Mouse (Mus musculus) olfactory bulb, adult 2 months (tissue): Measurements from ENCODE around the gene Bcas3.

ENCODE experiments used
- CTCF ChIP-seq: fragments of 200-500 bp; IDR thresholded peaks from 2 replicates; pipeline ENCODE4 v1.5.1; 2012; ENCODE audit warnings: low read depth, mild to moderate bottlenecking, low read length, moderate library complexity; ENCODE audit not compliant: insufficient read depth
- POLR2A ChIP-seq: fragments of 200-500 bp; IDR thresholded peaks from 2 replicates; pipeline ENCODE4 v1.6.1; 2012; ENCODE audit warnings: mild to moderate bottlenecking, low read depth, low read length, moderate library complexity; ENCODE audit not compliant: insufficient read depth

GRCm38 (mm10) chr11:85527261-85527660, 174.3 kb downstream of the Bcas3 start:
- TF ChIP-seq CTCF, result no peak
- no peak for TF ChIP-seq POLR2A
